Mouse (Mus musculus): Measurements from ENCODE around the gene Angptl2.
"Not testable (repeated sequence)": the region's sequence is repeated elsewhere in the genome, so short reads cannot be mapped to it uniquely, and the experiment has no call there.

The Angptl2 gene

DNA sequence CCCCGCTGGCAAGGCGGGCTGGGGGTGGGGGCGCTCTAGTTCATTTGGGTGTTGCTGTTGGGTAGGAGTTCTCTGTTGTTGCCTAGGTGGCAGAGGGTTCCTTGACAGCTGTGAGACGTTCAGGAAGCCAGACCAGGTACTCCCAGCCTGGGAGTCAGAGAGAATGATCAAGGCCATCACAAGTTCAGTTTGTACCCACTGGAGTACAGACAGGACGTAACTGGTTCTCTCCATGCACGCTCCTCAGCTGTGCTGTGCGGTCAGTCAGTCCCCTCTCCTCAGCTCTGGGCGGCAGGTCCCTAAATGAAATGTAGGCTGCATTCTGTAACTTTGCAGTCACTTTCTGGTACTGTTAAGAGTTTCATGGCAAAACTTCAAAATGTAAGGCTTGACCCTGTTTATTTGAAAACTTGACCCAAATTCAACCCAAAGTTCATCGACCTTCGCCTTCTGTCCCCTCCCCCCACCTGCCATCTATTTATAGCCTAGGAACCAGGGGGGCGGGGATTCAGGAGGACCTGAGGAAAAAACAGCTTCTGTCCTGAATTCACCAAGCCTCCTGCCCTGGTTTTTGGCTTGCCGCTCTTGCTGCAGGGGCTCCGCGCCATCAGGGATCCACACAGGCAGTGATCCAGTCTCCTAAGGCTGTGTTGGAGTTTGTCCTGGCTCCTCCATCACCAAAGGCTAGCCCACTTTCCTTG is 15.4 kb upstream of the Angptl2 start:
- DNase-seq (ENCODE audit: low read depth, low spot score) = no peak

DNA sequence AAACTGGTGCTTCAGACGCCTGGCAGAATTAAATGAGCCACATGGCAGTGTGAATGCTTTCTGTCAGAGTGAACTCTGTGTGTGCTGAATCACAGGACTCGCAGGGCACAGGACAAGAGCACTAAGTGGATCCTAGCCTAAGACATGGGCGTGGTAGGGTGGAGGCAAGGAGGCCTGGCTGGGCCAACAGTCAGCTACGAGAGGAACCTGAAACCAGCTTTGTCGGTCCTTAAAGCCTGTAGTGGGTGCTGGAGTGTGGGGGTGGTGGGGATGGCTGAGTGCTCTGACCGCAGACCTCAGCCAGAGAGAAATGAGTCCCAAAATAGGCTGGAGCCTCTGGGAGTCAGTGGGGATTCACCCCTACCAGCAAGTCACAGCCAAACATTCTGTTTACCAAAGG is 12.6 kb upstream of the Angptl2 start:
- DNase-seq (ENCODE audit: low read depth, low spot score) = no peak

DNA sequence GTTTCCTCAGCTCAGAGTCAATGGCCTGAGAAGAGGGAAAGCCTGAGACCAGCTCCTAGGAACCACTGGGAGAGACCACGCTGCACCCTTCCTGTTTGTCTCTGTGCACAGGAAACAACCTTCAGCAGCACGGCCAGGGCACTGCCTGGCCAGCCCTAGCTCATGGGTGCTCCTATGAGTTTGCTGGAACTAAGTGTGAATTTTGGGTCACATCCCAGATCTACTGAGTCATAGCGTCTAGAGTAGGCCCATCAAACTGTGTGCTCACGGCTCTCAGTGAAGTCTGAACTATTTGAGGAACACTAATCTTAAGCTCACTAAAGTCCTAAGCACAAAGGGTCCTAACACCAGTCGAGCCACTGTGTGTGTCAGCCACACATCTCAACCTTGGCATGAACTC is 10.9 kb upstream of the Angptl2 start:
- DNase-seq (ENCODE audit: low read depth, low spot score) = no peak

DNA sequence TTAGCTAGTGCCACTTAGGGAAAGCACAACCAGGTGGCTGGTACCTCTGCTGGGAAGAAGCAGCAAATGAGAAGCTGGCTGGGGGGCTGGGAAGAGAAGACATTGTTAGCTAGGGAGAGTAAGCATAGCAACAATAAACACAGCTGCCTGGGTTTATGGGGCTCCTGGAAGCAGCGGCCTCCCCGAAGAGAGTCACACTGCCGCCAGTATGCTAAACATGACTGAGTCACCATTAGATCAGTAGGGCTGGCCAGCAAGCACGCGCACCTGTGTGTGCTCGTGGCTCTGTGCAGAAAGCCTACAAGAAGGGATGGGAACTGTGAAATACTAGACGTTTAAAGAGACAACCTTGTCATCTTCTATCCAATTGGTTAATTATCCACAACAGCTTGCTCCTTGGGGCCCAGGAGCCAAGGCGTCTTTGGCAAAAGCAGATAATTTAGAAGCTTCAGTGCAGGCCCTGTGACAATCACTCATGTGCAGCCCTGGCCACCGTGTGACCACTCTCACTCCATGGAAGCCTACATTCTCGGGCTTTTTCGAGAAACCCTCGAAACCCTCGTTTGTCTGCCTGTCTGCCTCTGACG is 9.8 kb upstream of the Angptl2 start:
- DNase-seq (ENCODE audit: low read depth, low spot score) = no peak

DNA sequence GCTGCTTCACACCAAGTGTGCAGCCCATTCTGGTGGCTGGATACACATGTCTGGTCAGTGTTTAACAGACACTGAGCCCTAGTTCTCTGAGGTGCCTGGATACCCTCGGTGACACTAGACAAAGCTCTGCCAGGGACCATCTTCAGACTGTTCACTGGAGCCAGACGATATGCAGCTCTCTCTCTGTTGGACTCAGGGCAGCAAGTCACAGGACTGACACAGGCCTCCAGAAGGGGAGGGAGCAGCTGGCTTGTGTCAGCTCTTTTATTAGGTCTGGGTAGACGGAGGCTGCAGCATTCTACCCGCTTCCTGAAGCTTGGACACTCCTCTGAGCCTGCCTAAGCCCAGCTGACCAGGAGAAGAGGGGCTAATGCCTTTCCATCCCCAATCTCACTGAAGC is 8.8 kb upstream of the Angptl2 start:
- no peak for DNase-seq (ENCODE audit: low read depth, low spot score)

DNA sequence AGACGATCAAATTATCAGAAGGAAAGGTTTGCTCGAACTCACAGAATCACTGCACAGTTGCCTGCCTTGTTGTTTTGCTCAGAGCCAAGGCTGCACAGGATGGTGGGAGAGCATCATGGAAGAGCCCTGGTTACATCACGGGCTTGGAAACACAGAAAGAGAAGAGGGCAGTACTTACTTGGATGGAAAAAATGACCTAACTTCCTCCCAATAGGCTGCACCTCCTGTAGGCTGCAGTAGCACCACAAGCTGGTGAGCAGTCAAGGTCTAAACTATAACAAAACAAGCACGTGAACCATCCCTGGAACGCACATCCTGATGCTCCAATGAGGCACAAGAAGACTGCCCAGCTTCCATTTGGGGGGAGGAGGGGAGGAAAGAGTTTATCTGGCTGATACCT is 7.7 kb upstream of the Angptl2 start:
- no peak for DNase-seq (ENCODE audit: low read depth, low spot score)

DNA sequence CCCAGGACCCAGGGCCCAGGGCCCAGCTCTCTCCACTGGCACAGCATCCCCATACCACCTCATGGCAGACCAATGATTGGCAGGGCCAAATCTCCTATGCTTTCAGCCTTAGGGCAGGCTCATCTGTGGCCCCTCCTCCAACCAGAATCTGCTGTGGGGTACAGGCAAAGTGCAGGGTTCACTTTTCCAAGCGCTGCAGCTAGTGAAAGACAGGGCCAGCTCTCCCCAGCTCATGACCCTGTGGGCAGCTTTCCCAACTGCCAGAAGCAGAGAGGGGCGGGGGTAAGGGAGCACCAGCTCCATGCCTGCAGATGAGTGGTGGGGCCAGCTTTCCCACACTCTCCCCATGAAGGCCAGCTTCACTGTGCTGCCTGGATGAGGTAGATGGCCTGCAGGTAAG is 5.0 kb upstream of the Angptl2 start:
- DNase-seq (ENCODE audit: low read depth, low spot score) = no peak

DNA sequence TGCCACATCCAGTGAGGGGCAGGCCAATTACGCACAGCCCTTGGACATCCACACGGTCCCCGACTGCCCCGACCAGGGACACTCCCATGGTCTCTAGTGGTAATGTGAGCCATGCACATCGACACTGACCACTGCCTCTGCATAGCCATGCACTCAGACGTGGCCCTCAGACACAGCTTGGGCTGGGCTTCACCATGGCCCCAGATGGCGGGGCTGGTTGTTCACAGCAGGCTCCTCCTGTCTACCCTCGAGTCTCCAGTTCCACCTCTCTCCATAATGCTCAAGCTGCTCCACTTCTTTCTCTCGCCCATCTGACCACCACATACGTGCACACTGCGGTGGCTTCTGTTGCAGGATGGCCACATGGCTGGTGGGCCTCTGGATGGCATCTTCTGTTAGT is 4.6 kb upstream of the Angptl2 start:
- not testable (repeated sequence) for DNase-seq (ENCODE audit: low read depth, low spot score)

DNA sequence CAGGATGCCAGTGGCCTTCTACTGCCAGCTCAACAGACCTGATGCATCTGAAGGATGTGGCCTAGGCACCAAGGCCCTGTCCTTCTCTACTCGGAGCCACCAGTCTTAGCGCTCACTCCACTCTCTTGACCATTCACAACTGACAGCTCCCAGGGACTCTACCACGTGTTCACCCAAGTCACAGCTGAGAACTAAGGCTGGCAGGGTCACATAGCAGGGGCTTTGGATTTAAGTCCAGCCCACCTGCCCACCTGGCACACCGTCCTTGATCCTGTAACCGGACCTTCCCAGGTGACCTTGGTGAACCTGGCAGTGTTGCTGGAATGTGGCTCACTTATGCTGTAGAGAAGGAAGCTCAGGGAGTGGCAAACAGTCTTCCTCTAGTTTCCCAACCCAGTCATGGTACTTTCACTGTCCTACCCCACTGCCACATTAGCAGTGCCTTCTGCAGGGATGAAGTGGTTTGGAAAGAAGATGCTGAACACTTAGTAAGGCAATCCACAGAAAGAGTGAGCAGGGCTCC is 631 bp upstream of the Angptl2 start:
- DNase-seq (ENCODE audit: low read depth, low spot score) = no peak

DNA sequence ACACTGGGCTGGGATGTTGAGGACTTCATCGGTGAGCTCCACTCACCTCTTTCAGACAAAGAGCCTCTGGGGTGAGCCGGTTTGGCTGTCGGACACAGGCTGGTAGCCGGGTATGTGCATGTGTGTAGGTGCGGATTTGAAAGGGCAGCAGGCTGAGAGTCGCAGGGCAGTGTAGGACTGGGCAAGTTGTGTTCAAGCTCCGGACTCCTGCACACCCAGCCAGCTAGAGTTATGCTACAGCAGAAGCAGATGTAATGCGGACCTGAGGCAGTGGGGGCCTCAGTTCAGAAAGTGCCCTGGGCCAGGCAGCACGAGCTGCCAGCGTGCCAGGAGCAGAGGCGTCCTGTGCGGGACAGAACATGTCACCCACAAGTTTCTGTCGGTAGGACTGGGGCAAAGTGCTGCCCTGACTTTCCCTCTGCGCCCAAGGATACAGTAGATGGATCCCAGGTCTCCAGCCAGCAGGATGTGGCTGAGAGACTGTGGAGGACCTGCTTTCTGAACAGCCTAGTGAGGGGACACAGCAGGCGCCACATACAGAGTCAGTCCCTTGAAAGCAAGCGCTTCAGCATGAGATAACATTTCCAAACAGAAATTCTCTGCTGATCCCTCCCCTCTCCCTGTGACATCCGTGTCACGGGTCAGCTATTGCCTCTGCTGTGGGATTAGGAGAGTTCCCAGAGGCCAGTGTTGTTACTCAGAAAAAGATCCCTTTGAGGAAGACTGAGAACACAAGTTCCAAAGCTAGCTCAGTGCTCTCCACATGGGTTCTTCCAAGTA is 966 bp downstream of the Angptl2 start:
- no peak for DNase-seq (ENCODE audit: low read depth, low spot score)

DNA sequence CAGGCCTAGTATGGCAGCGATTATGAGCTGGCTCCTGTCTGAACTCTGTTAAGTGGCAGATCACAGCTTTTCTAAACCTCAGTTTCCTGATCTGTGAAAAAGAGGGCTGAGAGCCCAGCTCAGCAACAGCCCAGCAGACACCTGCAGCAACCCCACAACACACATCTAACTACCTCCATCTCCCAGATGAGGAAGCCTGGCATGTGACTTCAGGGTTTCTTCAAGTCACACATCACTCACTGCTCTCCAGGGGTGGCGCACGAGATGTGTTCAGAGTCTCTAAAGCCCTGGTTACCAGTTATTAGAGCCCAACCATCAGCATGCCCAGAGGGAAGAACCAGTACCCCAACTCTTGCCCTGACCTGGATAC is 1.5 kb downstream of the Angptl2 start:
- no peak for DNase-seq (ENCODE audit: low read depth, low spot score)

DNA sequence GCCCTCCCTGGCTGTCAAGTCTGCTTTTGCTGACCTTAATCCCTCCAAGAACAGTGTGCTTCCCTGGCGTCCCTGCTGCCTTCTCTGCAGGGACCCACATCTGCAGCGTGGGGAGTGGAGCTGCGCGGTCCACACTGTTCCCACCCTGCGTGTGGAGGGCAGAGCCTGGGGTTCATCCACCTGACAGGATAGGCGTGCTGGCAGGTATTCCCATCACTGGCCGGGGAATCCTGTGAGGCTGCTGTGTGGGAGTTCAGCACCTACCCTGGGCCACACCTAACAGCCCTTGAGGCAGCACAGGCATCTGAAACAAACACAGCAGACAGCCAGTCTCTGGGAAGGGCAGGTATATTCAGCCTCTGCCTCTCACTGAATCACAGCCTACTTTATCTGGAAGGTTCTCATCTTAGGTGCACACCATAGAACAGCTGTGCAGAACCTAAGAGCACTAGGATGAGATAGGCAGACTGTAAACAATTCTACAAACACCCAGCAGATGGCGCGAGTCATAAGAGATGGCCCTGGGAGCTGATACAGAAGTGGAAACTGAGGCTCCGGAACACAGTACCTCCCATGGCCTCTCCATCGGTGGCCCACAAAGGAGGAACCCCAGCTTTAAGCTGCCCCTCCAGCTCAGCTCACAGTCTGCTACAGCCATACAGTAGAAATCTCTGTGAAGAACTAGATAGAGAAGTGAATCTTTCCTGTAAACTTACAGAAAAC is 3.2 kb downstream of the Angptl2 start:
- no peak for DNase-seq (ENCODE audit: low read depth, low spot score)

DNA sequence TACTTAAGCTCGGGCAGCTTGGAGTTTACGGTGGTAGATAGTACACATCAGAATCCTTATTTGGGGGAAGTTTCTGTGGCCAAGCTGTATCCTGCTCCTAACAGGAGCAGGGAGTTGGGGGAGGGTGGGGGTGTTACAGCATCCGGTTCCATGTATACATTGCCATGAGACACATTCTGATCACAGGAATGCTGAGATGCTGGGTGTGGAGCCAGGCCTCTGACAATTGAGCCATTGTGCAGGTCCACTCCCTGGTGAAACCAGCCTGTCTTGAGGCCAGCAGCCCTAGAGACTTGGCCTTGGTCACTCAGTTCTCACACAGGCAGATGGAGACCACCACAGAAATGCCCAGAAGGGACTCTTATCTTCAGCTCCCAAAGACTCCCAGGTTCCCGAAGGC is 3.8 kb downstream of the Angptl2 start:
- no peak for DNase-seq (ENCODE audit: low read depth, low spot score)

DNA sequence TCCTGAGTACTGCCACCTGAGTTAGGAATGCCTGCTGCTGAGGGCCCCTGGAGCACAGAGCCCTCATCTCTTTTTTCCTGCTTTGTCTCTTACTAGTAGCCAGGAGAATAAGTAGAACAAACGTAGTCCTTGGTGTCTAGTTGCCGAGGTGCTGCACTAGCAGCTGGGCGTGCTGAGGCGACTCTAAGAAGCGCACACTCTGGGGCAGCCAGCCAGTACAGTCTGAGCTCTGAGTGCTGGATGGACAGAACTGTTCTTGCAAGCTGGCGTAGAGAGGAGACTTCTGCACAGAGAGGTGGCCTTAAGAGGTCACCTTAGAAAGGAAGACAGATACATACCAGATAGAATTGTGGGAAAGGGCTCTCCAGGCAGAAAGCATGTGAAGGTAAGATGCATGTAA is 4.4 kb downstream of the Angptl2 start:
- DNase-seq (ENCODE audit: low read depth, low spot score) = no peak

DNA sequence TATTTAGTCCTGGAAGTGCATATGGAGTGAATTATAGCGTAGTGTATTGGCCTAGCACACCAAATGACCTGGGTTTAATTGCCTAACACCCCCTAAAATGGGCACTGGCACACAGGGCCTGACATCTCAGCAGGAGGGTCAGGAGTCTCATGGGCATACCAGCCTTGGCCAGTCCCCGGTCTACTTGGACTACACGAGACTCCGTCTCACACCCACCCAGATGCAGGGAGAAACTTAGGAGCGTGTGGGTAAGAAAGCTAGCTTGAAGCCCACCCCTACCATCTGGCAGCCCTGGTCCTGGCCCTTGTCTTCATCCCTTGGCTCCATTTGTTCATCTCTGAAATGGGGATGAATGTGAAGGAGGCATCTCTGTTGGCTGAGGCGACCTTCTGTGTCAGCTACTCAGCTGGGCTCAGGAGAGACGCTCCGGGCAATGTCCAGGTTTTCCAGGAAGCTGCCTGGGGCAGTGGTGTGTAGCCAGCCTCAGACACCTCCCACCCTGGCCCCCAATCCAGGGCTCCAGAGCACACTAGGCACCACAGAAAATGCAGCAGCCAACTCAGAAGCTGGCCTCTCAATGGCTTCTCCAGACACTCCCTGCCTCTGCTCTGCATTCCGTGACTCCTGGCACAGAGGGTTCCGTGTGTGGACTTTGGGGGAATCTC is 4.9 kb downstream of the Angptl2 start:
- no peak for DNase-seq (ENCODE audit: low read depth, low spot score)

DNA sequence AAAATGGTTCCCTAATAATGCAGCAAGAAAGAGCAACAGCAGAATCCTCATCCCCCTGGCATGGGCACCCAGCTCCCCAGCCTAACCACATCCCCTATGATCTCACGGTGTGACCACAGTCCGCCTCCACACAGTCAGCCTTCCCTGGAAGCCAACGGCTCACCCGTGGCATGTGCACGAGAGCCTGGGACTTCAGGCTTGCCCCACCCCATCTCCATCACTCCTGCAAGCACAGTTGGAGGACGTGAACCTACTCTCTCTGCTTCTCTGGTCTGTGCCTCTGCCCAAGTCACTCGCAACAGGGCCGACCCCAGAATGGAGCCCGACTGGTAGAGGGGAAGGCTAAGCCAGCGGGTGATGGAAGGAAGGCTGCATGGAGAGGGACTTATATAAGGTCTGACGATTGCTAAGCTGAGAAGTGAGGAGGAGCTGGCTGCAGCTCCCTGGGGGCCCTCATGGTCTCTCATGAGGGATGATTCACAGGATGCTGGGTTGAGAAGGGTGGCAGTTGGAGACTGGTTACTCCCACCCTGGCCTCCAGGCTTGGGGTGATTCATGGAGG is 5.6 kb downstream of the Angptl2 start:
- DNase-seq (ENCODE audit: low read depth, low spot score) = no peak

DNA sequence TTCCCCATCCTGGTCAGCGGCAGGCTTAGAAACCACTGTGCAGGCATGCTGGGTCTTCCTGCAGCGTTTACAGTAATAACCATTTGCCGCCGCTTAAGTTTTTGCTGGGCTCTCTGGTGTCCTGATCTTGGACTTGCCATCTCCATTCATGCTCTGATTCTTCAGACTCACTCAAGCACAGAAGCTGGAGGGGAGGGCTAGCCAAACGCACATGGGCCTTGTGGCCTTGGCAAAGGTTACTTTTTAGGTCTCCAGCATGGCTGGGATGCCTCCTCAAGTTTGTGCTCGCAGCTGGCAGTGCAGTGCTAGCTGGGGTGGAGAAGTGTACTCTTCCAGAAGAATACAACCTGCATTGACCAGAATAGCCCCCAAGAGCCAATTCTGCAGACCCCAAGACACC is 6.6 kb downstream of the Angptl2 start:
- DNase-seq (ENCODE audit: low read depth, low spot score) = no peak

DNA sequence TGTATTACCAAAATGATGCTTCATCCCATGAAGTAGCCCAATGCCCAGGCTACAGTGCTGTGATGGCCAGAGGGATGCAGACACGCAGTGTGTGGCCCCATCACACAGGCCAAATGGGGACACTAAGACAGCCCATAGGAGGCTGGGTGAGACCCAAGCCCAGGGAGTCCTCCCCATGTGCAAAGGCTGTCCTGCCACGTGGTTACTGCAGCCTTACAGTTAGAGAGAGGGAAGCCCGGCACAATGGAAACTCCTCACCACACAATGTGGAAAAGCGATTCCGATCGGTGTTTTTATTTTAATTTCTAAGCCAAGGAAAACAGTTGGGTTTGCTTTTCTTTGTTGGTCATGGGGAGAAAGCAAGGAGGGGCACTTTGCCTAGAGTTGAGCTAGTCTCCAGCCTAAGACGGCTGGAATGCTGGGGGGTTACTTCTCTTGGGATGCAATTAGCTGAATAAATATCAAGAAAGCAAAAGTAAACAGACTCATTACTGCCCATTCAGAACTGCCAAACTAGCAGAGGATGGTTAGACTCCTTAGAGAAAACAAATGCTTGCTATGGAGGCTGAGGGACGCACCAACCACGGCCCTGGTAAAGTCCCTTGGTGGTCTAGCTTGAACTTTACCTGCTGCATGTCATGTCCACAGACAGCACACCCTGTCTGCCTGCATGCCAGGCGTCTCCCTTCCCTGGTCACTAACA is 7.9 kb downstream of the Angptl2 start:
- no peak for DNase-seq (ENCODE audit: low read depth, low spot score)

DNA sequence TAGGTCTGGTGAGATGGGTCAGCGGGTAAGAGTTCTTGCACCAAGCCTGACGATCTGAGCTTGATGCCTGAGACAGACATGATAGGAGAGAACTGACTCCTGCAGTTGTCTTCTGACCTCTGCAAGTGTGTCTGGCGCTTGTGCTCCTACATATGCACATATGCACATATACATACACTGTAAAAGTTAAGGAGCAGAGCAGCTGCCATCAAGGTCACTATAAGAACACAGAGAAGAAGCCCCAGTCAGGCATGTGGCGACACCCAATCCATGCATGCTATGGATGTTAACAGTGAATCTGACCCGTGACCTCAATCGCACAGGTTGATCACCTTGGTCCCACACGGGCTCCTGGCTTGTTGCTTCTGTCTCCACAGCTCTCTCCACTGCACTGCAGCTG is 10.1 kb downstream of the Angptl2 start:
- DNase-seq (ENCODE audit: low read depth, low spot score) = no peak

DNA sequence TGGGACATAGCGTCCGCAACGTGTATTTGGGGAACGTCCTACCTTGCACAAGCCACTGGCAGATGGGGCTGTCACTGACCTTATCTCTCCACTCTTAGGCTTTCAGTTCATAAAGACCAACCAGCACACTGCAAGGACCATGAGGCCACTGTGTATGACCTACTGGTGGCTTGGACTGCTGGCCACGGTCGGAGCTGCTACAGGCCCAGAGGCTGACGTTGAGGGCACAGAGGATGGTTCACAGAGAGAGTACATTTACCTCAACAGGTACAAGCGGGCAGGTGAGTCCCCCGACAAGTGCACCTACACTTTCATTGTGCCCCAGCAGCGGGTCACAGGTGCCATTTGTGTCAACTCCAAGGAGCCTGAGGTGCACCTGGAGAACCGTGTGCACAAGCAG is 12.2 kb downstream of the Angptl2 start:
- no peak for DNase-seq (ENCODE audit: low read depth, low spot score)

DNA sequence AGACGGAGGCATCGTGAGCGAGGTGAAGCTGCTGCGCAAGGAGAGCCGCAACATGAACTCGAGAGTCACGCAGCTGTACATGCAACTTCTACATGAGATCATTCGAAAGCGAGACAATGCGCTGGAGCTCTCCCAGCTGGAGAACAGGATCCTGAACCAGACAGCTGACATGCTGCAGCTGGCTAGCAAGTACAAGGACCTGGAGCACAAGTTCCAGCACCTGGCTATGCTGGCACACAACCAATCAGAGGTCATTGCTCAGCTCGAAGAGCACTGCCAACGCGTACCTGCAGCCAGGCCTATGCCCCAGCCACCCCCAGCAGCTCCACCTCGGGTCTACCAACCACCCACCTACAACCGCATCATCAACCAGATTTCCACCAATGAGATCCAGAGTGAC is 12.7 kb downstream of the Angptl2 start:
- no peak for DNase-seq (ENCODE audit: low read depth, low spot score)

Data from retina, postnatal 7 days (tissue).